Mouse (Mus musculus): ENCODE results near the gene Tmem80. TPM values are rescaled to one million over a fixed set of nuclear protein-coding genes. Genes with fewer than 3 reads are reported as not detected.

Gene Tmem80
- polyA plus RNA-seq (2015; fragmentation: Nextera tagmentation; extraction: Ambion mirVana): 9.2 and 11.9 TPM in 2 replicates

DNA sequence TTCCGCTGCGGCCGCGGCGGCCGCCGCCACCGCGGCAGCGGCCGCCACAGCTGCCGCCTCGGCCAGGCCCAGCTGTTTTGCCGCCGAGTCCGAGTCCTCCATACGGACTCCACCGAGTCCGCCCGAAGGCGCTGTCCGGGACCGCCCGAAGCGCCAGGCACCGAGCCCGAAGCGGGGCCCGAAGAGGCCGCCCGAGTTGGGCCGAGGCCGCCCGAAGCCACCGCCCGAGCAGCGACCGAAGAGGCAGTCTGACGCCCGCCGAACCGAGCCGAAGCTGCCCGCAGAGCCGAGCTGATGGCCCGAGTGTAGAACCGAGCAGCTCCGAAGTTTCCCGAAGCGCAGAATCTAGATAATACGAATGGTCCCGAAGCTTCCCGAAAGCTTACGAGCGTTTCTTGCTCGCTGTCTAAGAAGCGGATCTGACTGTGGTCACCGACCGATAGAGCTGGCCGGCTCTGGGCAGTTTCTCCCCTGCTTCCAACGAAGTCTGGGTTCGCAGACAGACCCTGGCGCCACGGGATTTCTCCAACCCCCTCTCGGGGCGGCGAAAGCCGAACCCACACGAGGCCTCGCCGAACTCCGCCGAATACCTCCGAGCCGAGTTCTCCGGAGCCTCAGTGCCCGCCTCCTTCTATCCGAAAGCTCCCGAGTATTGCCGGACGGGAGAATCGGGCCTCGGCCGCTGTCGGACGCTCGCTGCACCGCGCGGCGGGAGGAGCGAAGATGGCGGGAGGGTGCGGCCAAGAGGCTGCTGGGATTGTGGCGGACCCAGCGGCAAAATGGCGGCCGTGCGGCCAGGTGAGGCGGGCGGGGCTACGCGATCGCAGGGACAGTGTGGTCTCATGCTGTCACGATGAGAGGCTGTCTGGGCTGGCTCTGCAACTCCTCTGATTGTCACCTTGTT, at the start of gene Tmem80, which contains the start of gene Deaf1:
TSS of gene Tmem80 (plus strand) at position 271 of the 904 bp plus-strand sequence.
TSS of gene Deaf1 (minus strand) at position 222 of the 904 bp plus-strand sequence.
- peak within 1 kb of the TSS; percentile 94 for H3K27ac ChIP-seq (ENCODE audit: low read depth)
- no peak; the same call in 1 of the 2 replicates for TF ChIP-seq EP300 (IDR thresholded peaks at IDR 0.05; ENCODE audit: low read depth)
- no peak for TF ChIP-seq CTCF (IDR thresholded peaks at IDR 0.05; ENCODE audit: low read depth)
- peak within 1 kb of the TSS; percentile 72 for H3K4me3 ChIP-seq (ENCODE audit: low read depth, low read length)
- H3K9ac ChIP-seq (replicated peaks): peak within 1 kb of the TSS; percentile 92
- peak within 1 kb of the TSS; percentile 91 for H3K4me2 ChIP-seq (ENCODE audit: low read depth, low read length)
- peak; percentile 91 for ATAC-seq
- H3K27me3 ChIP-seq (ENCODE audit: insufficient read depth, low read length): no peaks in the 10 kb centered on the region
- H3K4me1 ChIP-seq (ENCODE audit: insufficient read depth): peaks cover 34% of the 10 kb centered on the region
- DNase-seq: peak; percentile 97
- WGBS (ENCODE audit: insufficient replicate concordance): under 1% methylated on average over 105 of the region's 105 CpGs
- peaks cover 17% of the 10 kb centered on the region for H3K36me3 ChIP-seq (replicated peaks; ENCODE audit: insufficient read depth, low read length)
- H3K9me3 ChIP-seq (ENCODE audit: low read length): no peaks in the 10 kb centered on the region

DNA sequence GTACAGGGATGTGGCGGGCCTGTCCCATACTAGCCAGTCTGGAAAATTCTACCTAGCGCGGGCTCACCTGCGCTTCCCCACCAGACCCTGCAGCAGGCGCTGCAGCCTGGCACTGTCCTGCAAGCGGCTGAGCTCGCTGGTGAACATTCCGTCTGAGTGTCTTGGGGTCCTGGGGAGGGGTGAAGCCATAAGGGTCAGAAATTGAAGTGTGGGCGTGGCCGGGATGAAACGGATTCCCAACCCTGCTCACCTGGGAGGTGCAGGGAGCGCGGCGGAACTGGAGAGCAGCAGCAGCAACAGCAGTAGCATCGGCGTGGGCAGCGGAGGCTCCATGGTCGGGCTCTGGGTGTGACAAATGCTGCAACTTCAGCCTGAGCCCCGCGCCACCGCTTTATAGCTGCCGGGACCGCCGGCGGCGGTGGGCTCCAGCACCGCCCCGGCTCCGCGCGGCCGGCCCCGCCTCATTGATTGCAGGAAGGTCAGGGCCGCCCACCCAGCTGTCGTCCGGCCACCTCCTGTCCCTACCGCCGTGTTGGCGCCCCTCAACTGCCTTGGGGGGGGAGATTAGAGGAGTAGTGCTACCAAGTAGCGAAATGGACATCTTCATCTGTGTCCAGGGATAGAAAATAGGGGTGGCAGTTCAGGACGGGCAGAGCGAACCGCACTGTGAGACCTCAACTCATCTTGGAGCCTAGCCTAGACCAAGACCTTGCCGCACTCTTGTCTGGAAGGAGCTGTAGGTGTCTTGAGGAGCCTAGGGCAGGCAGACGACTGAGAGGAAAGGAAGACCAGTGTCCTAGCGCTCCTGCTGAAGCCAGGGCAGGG, 48.6 kb upstream of the Tmem80 start, which contains the start of gene Sct:
TSS of gene Sct (minus strand) at position 368 of the 825 bp plus-strand sequence.
- no peak for TF ChIP-seq EP300 (IDR thresholded peaks at IDR 0.05; ENCODE audit: low read depth)
- peak; percentile 59 for TF ChIP-seq CTCF (IDR thresholded peaks at IDR 0.05; ENCODE audit: low read depth)
- Histone ChIP-seq H3K9ac (replicated peaks) (0 out of 2 replicates have a peak within 1 kb of the TSS, but pooled peaks have one; percentile 11), H3K4me3 (ENCODE audit: low read depth, low read length) (peak within 1 kb of the TSS; percentile 38), H3K4me1 (ENCODE audit: insufficient read depth) (peaks cover 8% of the 10 kb centered on the region; the same call in 1 of the 2 replicates), H3K27ac (ENCODE audit: low read depth) (no peak within 1 kb of the TSS), H3K36me3 (replicated peaks; ENCODE audit: insufficient read depth, low read length) (no peaks in the 10 kb centered on the region), H3K9me3 (ENCODE audit: low read length) (no peaks in the 10 kb centered on the region), H3K27me3 (ENCODE audit: insufficient read depth, low read length) (peaks cover 20% of the 10 kb centered on the region), H3K4me2 (ENCODE audit: low read depth, low read length) (peak within 1 kb of the TSS; percentile 80)
- WGBS (ENCODE audit: insufficient replicate concordance): 8% methylated on average over 45 of the region's 46 CpGs
- peak; percentile 63 for ATAC-seq
- DNase-seq: no peak

DNA sequence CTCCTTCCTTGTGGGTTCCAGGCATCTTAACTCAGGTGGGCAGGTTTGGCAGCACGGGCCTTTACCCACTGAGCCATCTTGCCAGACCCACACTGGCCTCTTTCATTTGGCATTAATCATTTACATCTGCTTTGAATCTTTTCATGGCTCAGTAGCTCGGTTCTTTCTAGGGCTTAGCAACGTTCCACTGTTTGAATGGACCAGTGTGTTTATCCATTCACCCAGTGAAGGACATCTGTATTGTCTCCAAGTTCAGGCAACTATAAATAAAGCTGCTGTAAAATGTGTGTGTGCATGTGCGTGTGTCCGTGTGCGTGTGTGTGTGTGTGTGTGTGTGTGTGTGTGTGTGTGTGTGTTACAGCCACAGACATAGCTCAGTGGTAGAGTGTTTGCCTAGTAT, 46.1 kb upstream of the Tmem80 start:
- DNase-seq (no peak), ATAC-seq (no peak)
- no peaks in the 10 kb centered on the region for H3K9me3 ChIP-seq (ENCODE audit: low read length)
- WGBS (ENCODE audit: insufficient replicate concordance): 75% methylated on average over 6 of the region's 6 CpGs
- peaks cover 20% of the 10 kb centered on the region for H3K27me3 ChIP-seq (ENCODE audit: insufficient read depth, low read length)
- H3K4me2 ChIP-seq (ENCODE audit: low read depth, low read length): no peak overlapping the region
- peaks cover 7% of the 10 kb centered on the region; the same call in 1 of the 2 replicates for H3K4me1 ChIP-seq (ENCODE audit: insufficient read depth)
- no peak overlapping the region for H3K27ac ChIP-seq (ENCODE audit: low read depth)
- H3K4me3 ChIP-seq (ENCODE audit: low read depth, low read length): no peak overlapping the region
- TF ChIP-seq EP300 (IDR thresholded peaks at IDR 0.05; ENCODE audit: low read depth): no peak
- no peak for TF ChIP-seq CTCF (IDR thresholded peaks at IDR 0.05; ENCODE audit: low read depth)
- no peaks in the 10 kb centered on the region for H3K36me3 ChIP-seq (replicated peaks; ENCODE audit: insufficient read depth, low read length)
- H3K9ac ChIP-seq (replicated peaks): no peak overlapping the region

DNA sequence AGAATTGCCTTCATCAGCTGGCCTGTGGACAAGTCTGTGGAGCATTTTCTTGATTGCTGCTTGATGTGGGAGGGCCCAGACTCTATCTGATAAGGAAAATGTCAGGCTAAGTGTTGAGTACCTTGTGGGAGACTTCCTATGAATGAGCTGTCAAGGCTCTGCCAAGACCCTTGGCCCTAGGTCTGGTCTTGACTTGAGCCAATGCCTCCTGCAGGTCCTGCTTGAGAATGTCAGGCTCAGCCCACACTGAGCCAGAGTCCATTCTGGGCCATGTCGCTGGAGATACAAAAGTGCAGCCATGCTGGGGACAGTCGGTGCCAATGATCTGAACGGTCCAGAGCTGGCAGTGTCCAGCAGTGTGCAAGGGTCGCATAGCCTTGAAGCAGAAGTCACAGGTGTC, 44.8 kb upstream of the Tmem80 start:
- TF ChIP-seq CTCF (IDR thresholded peaks at IDR 0.05; ENCODE audit: low read depth): no peak
- no peak for TF ChIP-seq EP300 (IDR thresholded peaks at IDR 0.05; ENCODE audit: low read depth)
- WGBS (ENCODE audit: insufficient replicate concordance): 77% methylated on average over 4 of the region's 4 CpGs
- ATAC-seq: no peak
- no peak overlapping the region for H3K4me3 ChIP-seq (ENCODE audit: low read depth, low read length)
- DNase-seq: no peak
- H3K9me3 ChIP-seq (ENCODE audit: low read length): no peaks in the 10 kb centered on the region
- peaks cover 19% of the 10 kb centered on the region for H3K27me3 ChIP-seq (ENCODE audit: insufficient read depth, low read length)
- no peak overlapping the region for H3K9ac ChIP-seq (replicated peaks)
- peaks cover 5% of the 10 kb centered on the region; the same call in 1 of the 2 replicates for H3K4me1 ChIP-seq (ENCODE audit: insufficient read depth)
- H3K36me3 ChIP-seq (replicated peaks; ENCODE audit: insufficient read depth, low read length): no peaks in the 10 kb centered on the region
- H3K27ac ChIP-seq (ENCODE audit: low read depth): no peak overlapping the region
- H3K4me2 ChIP-seq (ENCODE audit: low read depth, low read length): no peak overlapping the region

DNA sequence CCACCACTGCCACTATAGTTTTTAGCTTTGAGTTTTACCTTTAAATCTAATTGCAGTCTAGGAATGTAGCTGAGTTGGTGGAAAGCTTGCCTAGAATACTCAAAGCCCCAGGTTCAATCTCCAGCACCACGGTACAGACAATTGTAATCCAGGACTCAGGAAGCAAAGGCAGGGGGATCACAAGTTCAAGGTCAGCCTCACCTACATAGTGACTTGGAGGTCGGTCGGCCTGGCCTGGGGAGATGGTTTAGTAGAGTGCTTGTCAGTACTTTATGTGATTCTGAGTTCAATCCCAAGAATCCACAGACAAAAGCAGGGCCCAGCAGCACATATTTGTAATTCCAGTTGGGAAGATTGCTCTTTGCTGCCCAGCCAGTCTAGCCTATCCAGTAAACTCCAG, 39.5 kb upstream of the Tmem80 start:
- Histone ChIP-seq H3K36me3 (replicated peaks; ENCODE audit: insufficient read depth, low read length) (no peaks in the 10 kb centered on the region), H3K4me2 (ENCODE audit: low read depth, low read length) (no peak overlapping the region), H3K9ac (replicated peaks) (no peak overlapping the region), H3K27me3 (ENCODE audit: insufficient read depth, low read length) (peaks cover 32% of the 10 kb centered on the region), H3K9me3 (ENCODE audit: low read length) (no peaks in the 10 kb centered on the region), H3K4me1 (ENCODE audit: insufficient read depth) (peaks cover 3% of the 10 kb centered on the region), H3K27ac (ENCODE audit: low read depth) (no peak overlapping the region), H3K4me3 (ENCODE audit: low read depth, low read length) (no peak overlapping the region)
- no peak for TF ChIP-seq CTCF (IDR thresholded peaks at IDR 0.05; ENCODE audit: low read depth)
- TF ChIP-seq EP300 (IDR thresholded peaks at IDR 0.05; ENCODE audit: low read depth): no peak
- DNase-seq (no peak), ATAC-seq (no peak)
- 74% methylated on average over 3 of the region's 3 CpGs for WGBS (ENCODE audit: insufficient replicate concordance)
